Mouse (Mus musculus): ENCODE data around the gene Sycp3. TPM values are rescaled to one million over a fixed set of nuclear protein-coding genes. Genes with fewer than 3 reads are reported as not detected.

Gene Sycp3
- polyA plus RNA-seq, 1 experiment: not detected

DNA sequence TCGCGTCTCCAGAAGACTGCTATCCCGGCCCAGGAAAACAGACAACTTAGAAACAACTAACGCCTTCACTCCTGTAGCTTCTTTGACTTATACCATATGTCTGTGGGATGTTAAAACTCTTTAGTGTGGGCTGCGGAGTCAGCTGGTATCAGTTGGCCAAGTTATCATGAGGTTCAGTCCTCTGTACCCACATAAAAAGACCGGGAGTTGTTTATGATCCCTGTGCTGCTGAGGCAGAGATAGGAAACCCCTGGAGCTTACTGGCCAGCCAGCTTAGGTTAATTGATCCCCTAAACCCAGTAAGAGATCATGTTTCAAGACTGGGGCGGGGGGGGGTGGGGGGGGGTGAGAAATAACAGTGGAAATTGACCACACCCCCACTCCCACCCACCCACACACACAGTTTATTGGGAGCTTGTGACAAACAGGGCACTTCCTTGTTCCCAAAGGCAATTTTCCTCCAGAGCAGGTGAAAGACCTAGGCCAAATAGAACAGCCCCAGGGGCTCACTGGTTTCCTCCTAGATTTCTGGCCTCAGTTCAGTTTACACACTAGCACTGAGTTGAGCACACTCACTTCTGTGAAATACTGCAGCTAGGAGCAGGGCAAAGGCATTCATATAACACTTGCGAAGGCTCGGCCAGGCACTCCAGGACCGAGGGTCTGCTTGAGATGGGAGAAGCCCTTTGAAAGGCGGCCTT, 37.6 kb downstream of the Sycp3 start:
- no peak overlapping the region for H3K4me3 ChIP-seq (replicated peaks)
- no peak for TF ChIP-seq GATA1 (IDR thresholded peaks at IDR 0.05; ENCODE audit: low read length)
- no peaks in the 10 kb centered on the region for H3K36me3 ChIP-seq (ENCODE audit: control insufficient read depth)
- no peaks in the 10 kb centered on the region for H3K9me3 ChIP-seq (ENCODE audit: control insufficient read depth, low read length)
- H3K4me1 ChIP-seq (ENCODE audit: control insufficient read depth): no peaks in the 10 kb centered on the region
- no peaks in the 10 kb centered on the region for H3K27me3 ChIP-seq (ENCODE audit: control insufficient read depth)

DNA sequence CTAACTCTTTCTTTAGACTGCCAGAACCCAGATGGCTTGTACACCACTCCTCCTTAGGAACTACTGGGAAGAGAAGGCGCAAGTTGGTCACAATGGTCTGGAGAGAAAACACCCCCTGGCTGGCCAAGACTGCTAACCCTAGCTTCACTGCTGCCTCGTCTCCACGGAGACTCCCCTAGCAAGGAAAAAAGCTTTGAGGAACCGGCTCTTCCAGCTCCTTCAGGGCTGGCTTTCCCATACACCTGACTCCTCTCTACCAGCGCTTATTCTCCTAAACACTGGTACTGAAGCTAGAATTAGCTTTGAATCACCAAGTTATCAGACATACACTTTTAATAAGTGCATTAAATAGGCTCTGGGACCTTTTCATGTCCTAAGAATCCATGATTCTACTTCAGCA, 40.6 kb downstream of the Sycp3 start:
- H3K4me3 ChIP-seq (replicated peaks): no peak overlapping the region
- H3K9me3 ChIP-seq (ENCODE audit: control insufficient read depth, low read length): no peaks in the 10 kb centered on the region
- H3K4me1 ChIP-seq (ENCODE audit: control insufficient read depth): peaks cover 12% of the 10 kb centered on the region
- TF ChIP-seq TAL1 (IDR thresholded peaks at IDR 0.05; ENCODE audit: low read length) (no peak), GATA1 (IDR thresholded peaks at IDR 0.05; ENCODE audit: low read length) (no peak)
- H3K36me3 ChIP-seq (ENCODE audit: control insufficient read depth): no peaks in the 10 kb centered on the region
- peaks cover 6% of the 10 kb centered on the region for H3K27me3 ChIP-seq (ENCODE audit: control insufficient read depth)

DNA sequence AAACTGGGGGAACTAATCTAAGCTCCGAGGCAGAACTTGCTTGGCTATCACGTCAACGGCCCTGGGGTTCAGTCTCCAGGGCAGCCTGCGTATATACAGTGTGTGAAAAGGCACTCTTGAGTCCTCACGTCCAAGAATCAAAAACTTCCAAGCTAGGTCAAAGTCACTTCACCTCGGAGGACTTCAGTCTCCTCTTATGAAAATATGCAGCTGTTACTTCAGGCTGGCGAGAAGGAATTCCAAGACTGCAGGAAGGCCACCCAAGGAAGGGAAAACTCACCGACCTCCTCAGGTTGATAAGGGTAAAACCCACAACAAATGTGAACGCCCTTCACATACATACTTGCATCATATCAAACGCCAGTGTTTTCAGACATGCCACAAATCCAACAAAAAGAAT, 42.0 kb downstream of the Sycp3 start:
- Histone ChIP-seq H3K27me3 (ENCODE audit: control insufficient read depth) (peaks cover 6% of the 10 kb centered on the region), H3K4me3 (replicated peaks) (no peak overlapping the region), H3K36me3 (ENCODE audit: control insufficient read depth) (no peaks in the 10 kb centered on the region), H3K9me3 (ENCODE audit: control insufficient read depth, low read length) (no peaks in the 10 kb centered on the region), H3K4me1 (ENCODE audit: control insufficient read depth) (peaks cover 12% of the 10 kb centered on the region)
- TF ChIP-seq TAL1 (IDR thresholded peaks at IDR 0.05; ENCODE audit: low read length) (no peak), GATA1 (IDR thresholded peaks at IDR 0.05; ENCODE audit: low read length) (no peak)

DNA sequence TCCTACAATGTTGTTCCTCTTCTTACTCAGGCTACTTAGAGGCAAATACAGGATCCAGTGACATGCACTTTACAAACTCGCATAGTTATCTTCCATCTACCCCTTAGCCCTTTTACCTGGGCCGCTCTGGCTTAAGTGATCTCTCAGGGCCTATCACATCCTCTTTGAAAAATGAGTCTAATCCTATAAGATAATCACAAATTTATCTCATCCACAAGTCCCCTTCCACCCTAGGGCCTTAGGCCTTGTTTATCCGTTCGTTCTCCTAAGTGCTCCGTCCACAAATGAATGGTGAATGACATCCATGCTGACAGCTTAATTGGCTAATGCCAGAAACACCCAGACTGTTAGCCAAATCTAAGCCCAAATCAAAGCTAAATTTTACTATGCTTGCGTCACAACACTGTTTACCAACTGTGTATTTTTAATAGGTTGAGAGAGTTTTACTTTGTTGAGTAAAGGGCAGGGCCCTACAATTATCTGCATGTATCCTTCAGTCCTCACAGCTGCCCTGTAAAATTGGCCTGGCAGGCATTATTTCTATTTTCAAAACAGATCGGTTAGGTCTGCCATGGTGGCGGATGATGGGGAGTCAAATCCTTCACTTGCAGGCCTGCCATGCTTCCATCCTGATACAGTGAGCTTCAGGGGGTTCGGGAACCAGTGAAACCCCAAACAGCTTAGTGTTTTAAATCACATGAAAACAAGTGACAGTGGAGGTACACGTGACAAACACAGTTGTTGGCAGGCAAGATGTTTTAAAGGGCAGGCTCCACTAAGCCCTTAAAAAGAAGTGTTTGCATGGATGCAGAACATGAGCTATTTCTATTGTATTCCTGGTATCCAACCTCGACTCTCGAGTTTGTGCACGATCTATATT, 42.8 kb downstream of the Sycp3 start:
- Histone ChIP-seq H3K4me3 (replicated peaks) (no peak overlapping the region), H3K27me3 (ENCODE audit: control insufficient read depth) (peaks cover 6% of the 10 kb centered on the region), H3K9me3 (ENCODE audit: control insufficient read depth, low read length) (no peaks in the 10 kb centered on the region), H3K4me1 (ENCODE audit: control insufficient read depth) (peaks cover 12% of the 10 kb centered on the region), H3K36me3 (ENCODE audit: control insufficient read depth) (no peaks in the 10 kb centered on the region)
- no peak for TF ChIP-seq TAL1 (IDR thresholded peaks at IDR 0.05; ENCODE audit: low read length)
- TF ChIP-seq GATA1 (IDR thresholded peaks at IDR 0.05; ENCODE audit: low read length): no peak

DNA sequence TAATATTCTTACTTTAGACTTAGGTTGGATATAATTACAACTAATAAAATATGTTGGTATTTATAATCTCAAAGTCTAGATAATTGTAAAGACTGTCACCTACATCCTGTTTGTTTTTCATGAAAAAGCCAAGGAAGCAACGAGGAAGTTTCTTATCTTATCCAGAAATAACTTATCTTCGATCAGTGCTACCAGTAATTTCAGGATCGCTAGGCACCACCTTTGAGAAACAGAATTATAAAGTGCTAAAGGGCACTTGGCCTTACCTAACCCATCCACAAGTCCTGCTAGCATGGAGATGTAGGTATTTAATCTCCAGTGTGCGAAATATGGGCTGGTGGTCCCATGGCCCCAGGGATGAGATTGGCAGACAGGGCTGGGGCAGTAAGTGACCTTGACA, 43.5 kb downstream of the Sycp3 start:
- H3K4me3 ChIP-seq (replicated peaks): peak overlapping the region; percentile 67
- TF ChIP-seq GATA1 (IDR thresholded peaks at IDR 0.05; ENCODE audit: low read length) (no peak), TAL1 (IDR thresholded peaks at IDR 0.05; ENCODE audit: low read length) (no peak)
- peaks cover 12% of the 10 kb centered on the region for H3K4me1 ChIP-seq (ENCODE audit: control insufficient read depth)
- no peaks in the 10 kb centered on the region for H3K9me3 ChIP-seq (ENCODE audit: control insufficient read depth, low read length)
- H3K36me3 ChIP-seq (ENCODE audit: control insufficient read depth): no peaks in the 10 kb centered on the region
- peaks cover 6% of the 10 kb centered on the region for H3K27me3 ChIP-seq (ENCODE audit: control insufficient read depth)

DNA sequence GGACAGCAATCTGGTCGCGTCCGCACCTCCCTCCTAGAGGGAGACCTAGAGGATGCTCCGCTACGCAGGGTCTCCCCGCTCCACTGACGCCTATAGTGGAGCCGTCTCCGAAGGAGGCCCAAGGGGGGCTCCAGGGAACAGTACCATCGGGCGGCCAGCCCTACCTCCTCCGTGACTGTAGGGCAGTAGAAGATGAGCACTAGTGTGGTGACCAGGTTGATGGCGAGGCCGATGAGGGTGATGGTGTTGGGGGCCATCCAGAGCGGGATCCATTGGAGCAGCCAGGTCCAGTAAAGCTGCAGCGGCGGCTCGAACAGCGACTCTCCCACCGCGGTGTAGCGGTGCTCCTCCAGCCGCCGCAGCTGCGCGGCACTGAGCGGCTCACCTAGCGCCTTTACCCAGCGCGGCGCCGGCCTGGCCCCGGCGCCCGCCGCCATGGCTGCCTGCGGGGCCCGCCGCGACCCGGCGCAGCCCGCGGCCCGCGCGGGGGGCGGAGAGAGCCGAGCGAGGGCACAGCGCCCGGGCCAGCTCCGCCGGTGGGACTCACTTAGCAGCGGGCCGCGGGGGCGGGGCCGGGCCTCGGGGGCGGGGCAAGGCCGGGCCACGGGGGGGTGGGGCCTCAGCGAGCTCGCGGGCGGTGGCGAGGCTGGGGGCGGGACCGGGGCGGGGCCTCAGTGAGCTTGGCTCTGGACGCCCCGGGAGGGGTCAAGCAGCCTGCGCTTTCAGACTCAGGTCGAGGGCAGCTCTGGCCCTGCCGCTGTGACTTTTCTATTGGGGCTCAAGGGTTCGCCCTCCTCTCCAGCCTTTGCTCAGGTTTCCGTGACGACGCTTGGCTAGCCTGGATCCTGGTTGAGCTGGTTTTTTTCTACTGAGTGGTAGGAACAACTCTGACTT, 44.3 kb downstream of the Sycp3 start, which contains the start of gene Chpt1:
TSS of gene Chpt1 (minus strand) at position 653 of the 894 bp plus-strand sequence.
- Histone ChIP-seq H3K9me3 (ENCODE audit: control insufficient read depth, low read length) (no peaks in the 10 kb centered on the region), H3K36me3 (ENCODE audit: control insufficient read depth) (no peaks in the 10 kb centered on the region), H3K4me3 (replicated peaks) (peak within 1 kb of the TSS; percentile 67), H3K4me1 (ENCODE audit: control insufficient read depth) (peaks cover 12% of the 10 kb centered on the region), H3K27me3 (ENCODE audit: control insufficient read depth) (peaks cover 6% of the 10 kb centered on the region)
- no peak for TF ChIP-seq GATA1 (IDR thresholded peaks at IDR 0.05; ENCODE audit: low read length)
- no peak for TF ChIP-seq TAL1 (IDR thresholded peaks at IDR 0.05; ENCODE audit: low read length)

DNA sequence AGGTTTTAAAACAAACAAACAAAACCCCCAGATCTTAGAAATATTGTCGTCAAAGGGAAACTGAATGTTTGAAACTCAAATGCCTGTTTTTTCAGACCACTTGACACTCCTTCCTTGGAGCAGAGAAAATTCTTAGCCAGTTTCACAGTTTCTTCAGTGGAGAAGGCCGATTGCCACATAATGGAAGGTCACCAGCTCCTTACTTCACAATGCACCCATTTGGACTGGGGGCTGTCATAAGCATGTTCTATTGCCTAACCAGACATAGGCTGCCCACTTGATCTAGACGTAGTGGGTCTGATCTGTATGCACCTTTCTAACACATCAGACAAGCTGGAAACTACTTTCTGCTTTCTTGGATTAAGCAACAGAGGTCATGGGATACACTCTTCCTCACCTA, 45.1 kb downstream of the Sycp3 start:
- Histone ChIP-seq H3K27me3 (ENCODE audit: control insufficient read depth) (peaks cover 6% of the 10 kb centered on the region), H3K9me3 (ENCODE audit: control insufficient read depth, low read length) (no peaks in the 10 kb centered on the region), H3K4me3 (replicated peaks) (no peak overlapping the region), H3K36me3 (ENCODE audit: control insufficient read depth) (no peaks in the 10 kb centered on the region), H3K4me1 (ENCODE audit: control insufficient read depth) (peaks cover 12% of the 10 kb centered on the region)
- TF ChIP-seq TAL1 (IDR thresholded peaks at IDR 0.05; ENCODE audit: low read length): no peak
- no peak for TF ChIP-seq GATA1 (IDR thresholded peaks at IDR 0.05; ENCODE audit: low read length)

DNA sequence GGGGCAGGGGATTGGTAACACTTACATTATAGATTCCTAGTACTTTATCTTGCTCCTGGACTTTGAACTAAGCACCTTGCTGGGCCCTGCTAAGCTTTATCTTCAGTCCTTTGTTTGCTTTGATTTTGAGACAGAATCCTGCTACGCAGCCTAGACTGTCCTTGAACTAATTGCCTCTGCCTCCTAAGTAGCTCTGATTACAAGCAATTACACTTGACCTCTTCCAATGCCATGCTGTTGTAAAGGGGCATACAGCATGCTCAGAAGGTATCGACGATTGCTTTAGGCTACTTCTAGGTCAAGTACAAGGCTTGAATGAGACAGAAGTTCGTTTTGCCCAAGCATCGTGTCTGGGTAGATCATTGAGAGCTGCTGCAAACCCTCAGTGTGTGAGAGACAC, 45.9 kb downstream of the Sycp3 start:
- Histone ChIP-seq H3K4me1 (ENCODE audit: control insufficient read depth) (peaks cover 12% of the 10 kb centered on the region), H3K36me3 (ENCODE audit: control insufficient read depth) (no peaks in the 10 kb centered on the region), H3K4me3 (replicated peaks) (no peak overlapping the region), H3K27me3 (ENCODE audit: control insufficient read depth) (peaks cover 6% of the 10 kb centered on the region), H3K9me3 (ENCODE audit: control insufficient read depth, low read length) (no peaks in the 10 kb centered on the region)
- TF ChIP-seq GATA1 (IDR thresholded peaks at IDR 0.05; ENCODE audit: low read length): no peak
- TF ChIP-seq TAL1 (IDR thresholded peaks at IDR 0.05; ENCODE audit: low read length): no peak
